Mouse (Mus musculus) kidney, postnatal 25 days (tissue): ENCODE results near the gene Ifna5.

ENCODE experiments used
- DNase-seq, 2 experiments: peaks; one replicate each; pipeline ENCODE4 v3.0.0; 2021; ENCODE audit warnings: mixed read lengths in 2 of 2

Ifna5 gene

DNA sequence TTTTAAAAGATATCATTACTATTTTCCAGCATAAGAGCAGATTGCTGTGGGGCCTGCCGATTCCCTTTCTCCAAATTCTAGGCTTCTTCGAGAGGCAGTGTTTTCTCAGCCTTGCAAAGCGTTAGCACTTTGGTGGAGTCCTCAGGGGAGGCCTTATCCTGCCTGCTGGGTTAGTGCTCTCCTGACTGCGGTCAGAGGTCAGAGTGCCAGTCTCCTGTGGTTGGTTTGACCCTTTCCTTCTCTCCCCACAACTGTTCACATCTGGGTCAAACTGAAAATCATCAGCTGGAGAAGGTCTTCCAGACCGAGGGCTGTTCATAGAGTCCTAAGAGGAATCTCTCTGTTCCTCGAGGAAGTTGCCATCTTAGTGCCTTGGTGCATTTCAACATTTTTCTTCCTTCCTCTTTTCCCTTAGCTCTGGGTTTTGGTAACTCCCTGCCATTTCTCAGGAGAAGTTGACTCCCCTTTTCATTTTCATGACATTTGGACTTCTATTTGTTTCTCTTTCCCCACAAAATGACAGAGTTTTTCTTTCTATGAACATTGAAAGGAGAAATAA, 29.8 kb downstream of the Ifna5 start:
- peak in 1 of 2 experiments; percentile 7 for DNase-seq

DNA sequence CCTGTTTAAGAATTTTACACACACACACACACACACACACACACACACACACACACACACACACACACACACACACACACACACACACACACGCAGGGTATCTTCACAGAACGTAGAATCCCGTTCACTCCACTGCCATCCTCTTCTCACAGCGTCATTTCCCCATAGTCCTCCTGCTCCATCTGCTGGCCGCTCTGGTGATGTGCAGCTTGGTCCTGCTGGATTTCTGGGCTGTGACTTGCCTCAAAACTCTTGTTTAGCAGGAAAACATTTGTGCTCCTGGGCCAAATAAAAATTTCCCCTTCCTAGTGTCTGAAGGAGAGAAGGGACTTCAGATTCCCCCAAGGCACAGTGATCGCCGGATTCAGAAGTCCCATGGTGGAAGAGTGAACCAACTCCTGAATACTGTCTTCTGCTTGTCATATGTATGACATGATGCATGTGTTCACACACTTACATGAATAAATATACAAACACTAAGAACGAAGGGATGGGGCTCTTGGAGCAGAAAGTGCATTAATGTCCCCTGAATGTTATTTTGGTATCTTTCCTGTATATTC, 32.1 kb downstream of the Ifna5 start:
- peak; percentile 73 to 79 for DNase-seq

DNA sequence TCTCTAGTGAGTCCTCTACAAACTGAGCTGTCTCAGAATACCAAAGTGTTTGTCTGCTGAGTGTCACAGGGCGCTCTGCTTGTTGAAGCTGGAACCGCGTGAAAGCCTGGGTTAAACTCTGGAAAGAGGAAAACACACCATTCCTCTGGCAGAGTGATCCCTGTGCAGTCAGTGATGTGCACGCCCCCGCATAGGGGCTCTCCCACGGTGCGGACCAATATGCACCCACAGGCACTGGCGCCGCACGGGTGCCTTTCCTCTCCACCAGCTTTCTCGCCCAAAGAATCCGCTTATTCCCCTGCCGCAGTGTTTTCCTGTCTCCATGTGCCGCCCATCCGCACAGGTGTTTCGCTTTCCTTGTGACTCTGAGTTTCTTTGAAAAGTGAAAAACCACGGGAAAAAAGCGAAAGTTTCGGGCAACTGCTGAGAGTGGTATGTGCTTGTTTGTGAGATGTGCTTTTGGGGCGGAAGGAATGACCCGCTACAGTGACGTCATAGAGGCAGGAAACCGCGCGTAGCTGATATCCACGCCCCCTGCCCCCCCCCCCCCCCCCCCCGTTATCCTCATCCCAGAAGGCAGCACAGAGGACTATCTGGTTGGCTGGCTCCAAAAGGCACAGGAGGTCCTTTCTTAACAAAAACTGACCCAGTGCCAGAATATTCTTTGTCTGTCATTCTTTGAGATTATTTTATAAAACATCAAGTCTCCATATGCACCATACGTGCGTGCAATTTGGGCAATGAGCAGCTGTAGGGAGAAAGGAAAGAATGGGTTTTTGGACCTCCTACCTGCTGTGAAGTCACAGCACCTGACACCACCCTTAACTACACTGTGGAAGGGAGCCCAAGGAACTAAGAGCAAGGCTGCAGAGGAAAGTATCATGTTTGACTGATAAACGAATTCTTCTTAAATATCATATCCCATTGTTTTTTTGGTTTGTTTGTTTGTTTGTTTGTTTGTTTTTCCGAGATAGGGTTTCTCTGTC, 32.9 kb downstream of the Ifna5 start:
- peak; percentile 15 to 42 for DNase-seq

DNA sequence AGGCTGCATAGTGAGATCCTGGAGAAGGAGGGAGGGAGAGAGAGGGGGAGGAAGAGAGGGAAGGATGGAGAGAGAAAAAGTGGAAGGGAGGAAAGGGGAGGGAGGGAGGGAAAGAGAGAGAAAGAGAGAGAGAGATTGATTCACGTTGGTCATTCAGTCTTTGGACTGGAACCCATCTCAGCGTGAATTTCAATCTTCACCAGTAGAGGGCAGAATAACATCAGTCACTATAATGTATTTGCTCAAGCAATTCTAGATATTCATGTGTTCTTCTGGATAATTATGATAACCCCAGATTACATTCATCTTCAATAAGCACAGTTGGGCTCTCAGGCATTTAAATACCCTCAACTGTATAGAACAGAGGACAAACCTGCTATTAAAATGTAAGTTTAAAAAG, 37.4 kb downstream of the Ifna5 start:
- DNase-seq: peak in 1 of 2 experiments; percentile 24

GRCm38 (mm10) chr4:88875435-88876095, 40.2 kb downstream of the Ifna5 start:
- no peak for DNase-seq

DNA sequence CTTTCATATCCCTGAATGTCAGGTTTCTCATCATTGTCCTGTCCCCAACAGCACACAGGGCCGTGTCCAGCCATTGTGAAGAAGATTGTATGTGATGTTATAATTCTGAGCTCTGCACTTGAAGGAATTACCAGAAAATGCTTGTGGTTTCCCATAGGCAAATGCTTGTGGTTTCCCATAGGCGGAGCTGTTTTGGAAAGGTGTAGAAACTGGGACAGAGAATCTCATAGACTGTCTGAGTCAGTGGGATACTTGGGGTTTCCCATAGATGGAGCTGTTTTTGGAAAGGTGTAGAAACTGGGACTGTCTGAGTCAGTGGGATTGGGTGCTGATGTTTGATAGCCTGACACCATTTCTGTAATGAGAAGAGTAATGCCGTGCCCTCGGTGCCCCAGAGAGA, 41.2 kb downstream of the Ifna5 start:
- no peak for DNase-seq

- peak; percentile 18 to 55 for DNase-seq
Measured at GRCm38 (mm10) chr4:88878246-88878645, 42.9 kb downstream of the Ifna5 start.

- DNase-seq: no peak
Measured at GRCm38 (mm10) chr4:88878772-88879171, 43.4 kb downstream of the Ifna5 start.

GRCm38 (mm10) chr4:88880101-88880500, 44.8 kb downstream of the Ifna5 start, which contains the start of gene Ifne:
Gene Ifne, minus strand, starts transcription at chr4:88880201.
- no peak for DNase-seq
